Mouse (Mus musculus): ENCODE data around the gene Gnl2. TPM values are rescaled to one million over a fixed set of nuclear protein-coding genes. Genes with fewer than 3 reads are reported as not detected.
A peak's percentile ranks its signal among the peaks of the same experiment; 100 is the strongest.

The Gnl2 gene
- polyA plus RNA-seq, 1 experiment: 95.6 TPM

DNA sequence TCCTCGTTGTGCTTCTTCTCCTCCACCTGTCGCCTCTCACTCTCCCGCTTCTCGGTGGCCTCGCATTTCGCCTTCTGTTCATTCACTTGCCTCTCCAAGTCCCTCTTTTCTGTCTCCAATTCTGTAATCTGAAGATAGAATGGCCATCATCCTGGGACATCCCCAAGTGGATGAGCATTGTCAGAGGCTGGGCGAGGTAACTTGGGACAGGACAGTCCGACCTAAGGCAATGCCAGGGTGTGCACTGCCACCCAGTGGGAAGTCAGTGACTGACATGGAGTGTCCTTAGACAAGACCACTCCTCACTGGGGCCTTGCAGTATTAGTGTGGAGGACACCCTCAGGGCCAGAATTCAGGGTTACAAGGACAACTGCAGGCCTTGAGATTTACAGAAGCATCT is 42.6 kb downstream of the Gnl2 start:
- peak; percentile 84 for DNase-seq (ENCODE audit: low read depth)
- TF ChIP-seq CTCF (IDR thresholded peaks at IDR 0.05; ENCODE audit: borderline replicate concordance, extremely low read depth, insufficient read depth, insufficient read length): peak; percentile 83
- no peak for TF ChIP-seq POLR2A (IDR thresholded peaks at IDR 0.05; ENCODE audit: borderline replicate concordance, extremely low read depth, insufficient read depth, insufficient read length, poor library complexity, severe bottlenecking)

- TF ChIP-seq POLR2A (IDR thresholded peaks at IDR 0.05; ENCODE audit: borderline replicate concordance, extremely low read depth, insufficient read depth, insufficient read length, poor library complexity, severe bottlenecking) (no peak), CTCF (IDR thresholded peaks at IDR 0.05; ENCODE audit: borderline replicate concordance, extremely low read depth, insufficient read depth, insufficient read length) (no peak)
- no peak for DNase-seq (ENCODE audit: low read depth)
Measured at GRCm38 (mm10) chr4:125063829-125064228, 47.4 kb downstream of the Gnl2 start.

DNA sequence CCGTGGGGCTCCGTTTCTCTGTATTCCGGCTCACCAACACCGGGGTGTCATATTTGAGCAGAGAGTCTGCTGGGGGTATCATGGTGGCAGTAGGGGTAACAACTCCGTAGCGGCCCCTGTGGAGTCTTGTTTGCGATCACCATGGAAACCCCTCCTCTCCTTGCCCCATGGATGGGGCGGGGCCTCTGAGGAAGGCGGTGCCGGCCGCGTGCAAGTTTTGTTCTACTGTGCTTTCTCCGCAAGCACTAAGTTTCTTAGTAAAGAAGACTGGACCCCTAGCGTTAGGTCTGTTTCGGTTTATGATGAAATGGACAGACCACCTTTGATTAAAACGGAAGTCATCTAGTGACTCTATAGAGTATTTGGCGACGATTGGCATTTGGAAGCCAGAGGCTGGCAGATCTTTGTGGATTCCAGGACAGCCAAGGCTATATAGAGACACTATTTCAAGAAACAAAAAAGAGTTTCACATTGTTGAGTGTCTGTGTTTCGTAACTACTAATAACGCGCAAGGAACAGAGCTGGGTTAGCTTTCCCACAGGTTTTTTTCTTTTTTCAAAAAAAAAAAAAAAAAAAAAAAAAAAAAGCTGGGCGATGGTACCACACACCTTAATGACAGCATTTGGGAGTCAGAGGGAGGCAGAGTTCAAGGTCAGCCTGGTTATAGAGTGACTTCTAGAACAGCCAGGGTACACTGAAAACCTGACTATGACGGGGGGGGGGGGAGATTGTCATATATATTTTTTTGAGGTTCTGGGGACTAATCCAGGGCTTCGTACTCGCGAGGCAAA is 49.3 kb downstream of the Gnl2 start, which contains the start of gene Dnali1:
TSS of gene Dnali1 (minus strand) at position 187 of the 791 bp plus-strand sequence.
- TF ChIP-seq POLR2A (IDR thresholded peaks at IDR 0.05; ENCODE audit: borderline replicate concordance, extremely low read depth, insufficient read depth, insufficient read length, poor library complexity, severe bottlenecking) (no peak), CTCF (IDR thresholded peaks at IDR 0.05; ENCODE audit: borderline replicate concordance, extremely low read depth, insufficient read depth, insufficient read length) (no peak)

DNA sequence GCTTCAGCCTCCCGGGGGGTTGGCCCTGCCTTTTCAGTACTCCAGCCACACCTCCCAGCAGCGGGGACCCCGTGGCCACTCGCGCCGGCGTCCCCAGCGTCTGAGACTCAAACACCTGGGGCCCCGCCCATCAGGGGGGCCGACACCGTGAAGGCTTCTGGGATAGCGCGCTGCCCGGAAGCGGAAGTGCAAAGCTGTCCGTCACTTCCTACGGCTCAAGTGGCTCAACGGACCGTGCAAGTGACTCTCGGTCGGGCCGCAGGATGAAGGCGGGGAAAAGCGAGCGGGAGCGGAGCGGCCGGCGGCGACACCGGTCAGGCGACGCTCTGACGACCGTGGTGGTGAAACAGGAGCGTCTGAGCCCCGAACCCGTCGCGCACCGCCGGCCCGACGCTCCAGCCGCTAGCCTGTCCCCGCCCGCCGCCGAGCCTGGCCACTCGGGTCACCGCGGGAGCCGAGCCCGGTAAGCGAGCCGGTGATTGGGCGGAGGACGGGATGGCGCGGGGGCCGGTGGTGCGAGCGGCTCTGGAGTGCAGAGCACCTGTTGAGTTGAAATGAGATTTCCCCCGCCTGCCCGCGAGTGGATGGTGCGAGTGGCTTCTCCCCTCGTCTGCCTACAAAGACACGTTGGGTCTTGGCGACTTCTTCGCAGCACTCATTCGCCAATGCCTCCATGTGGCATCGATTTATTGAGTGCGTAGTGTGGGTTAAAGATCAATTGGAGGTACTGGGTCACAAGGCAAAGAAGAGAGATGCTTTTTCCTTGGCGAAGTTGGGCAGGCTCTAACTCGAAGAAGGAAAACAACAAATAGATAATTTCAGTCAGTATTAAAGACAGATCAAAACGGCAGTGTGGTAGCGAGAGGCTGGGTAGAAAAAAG is 50.3 kb downstream of the Gnl2 start, which contains the start of gene Snip1:
TSS of gene Snip1 (plus strand) at position 183 of the 881 bp plus-strand sequence.
- peak; percentile 97 for DNase-seq (ENCODE audit: low read depth)
- TF ChIP-seq CTCF (IDR thresholded peaks at IDR 0.05; ENCODE audit: borderline replicate concordance, extremely low read depth, insufficient read depth, insufficient read length) (no peak), POLR2A (IDR thresholded peaks at IDR 0.05; ENCODE audit: borderline replicate concordance, extremely low read depth, insufficient read depth, insufficient read length, poor library complexity, severe bottlenecking) (peak; percentile 88; the same call in 1 of the 2 replicates)

More for the DNA sequence above, 49.3 kb downstream of the Gnl2 start, which contains the start of gene Dnali1:
- DNase-seq (ENCODE audit: low read depth): peak; percentile 77

DNA sequence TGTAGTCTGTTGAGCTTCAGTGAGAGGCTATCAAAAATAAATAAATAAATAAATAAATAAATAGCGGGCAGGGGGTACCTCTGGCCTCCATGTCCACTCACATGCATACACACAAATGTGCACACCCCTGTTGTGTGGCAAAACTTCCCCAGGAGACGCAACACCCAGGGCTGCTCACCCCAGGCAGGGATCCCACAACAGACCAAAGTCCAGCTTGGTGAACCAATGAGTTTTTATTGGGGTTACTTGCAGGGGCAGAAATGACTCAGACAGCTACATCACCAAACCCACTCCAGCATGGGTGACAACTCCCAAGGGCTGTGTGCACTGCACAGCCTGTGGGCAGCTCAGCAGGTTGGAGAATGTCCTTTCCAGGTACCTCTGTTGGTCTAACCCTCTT is 61.3 kb downstream of the Gnl2 start:
- DNase-seq (ENCODE audit: low read depth): no peak
- TF ChIP-seq CTCF (IDR thresholded peaks at IDR 0.05; ENCODE audit: borderline replicate concordance, extremely low read depth, insufficient read depth, insufficient read length) (no peak), POLR2A (IDR thresholded peaks at IDR 0.05; ENCODE audit: borderline replicate concordance, extremely low read depth, insufficient read depth, insufficient read length, poor library complexity, severe bottlenecking) (no peak)

- no peak for DNase-seq (ENCODE audit: low read depth)
- TF ChIP-seq POLR2A (IDR thresholded peaks at IDR 0.05; ENCODE audit: borderline replicate concordance, extremely low read depth, insufficient read depth, insufficient read length, poor library complexity, severe bottlenecking): no peak
- TF ChIP-seq CTCF (IDR thresholded peaks at IDR 0.05; ENCODE audit: borderline replicate concordance, extremely low read depth, insufficient read depth, insufficient read length): no peak
Measured at GRCm38 (mm10) chr4:125078698-125079097, 62.3 kb downstream of the Gnl2 start.

DNA sequence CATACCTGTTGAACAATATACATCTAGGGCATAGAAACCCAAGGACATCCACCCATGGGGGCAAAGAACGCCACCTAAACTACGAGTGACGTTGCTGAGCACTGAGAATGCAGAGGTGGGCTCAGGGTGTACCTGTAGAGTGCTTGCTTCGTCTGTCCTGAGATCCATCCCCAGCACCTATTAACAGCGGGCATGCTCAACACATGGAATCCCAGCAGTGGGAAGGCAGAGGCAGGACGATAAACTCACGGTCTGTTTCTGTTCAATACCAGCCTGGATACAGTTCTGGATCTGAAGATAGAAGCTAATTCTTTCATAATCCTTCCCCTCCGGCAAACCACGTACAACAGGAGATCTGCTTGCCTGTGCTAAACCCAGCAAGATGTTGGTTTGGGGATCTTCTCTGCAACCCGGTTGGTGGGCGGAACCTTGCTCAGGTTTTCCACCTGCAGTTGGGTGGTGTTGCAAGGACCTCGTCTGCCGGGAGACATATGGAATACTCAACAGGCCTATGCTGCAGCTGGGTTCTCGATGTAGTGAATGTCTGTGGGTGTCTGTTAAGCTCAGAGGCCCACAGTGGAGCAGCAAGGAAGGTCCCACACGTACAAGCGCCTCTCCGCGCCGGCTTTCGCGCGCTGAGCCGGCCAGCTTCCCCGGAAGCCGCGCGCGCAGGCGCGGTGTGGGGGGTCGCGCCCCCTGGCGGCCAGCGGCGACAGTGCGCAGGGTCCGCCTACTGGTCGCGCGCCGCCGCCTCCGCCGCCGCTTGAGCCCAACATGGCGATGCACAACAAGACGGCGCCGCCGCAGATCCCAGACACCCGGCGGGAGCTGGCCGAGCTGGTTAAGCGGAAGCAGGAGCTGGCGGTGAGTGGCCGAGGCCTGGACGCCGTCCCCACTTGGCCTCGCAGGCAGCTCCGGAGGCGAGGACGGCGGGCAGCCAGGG is 68.3 kb downstream of the Gnl2 start, which contains the start of gene Meaf6:
TSS of gene Meaf6 (plus strand) at position 732 of the 943 bp plus-strand sequence.
- TF ChIP-seq CTCF (IDR thresholded peaks at IDR 0.05; ENCODE audit: borderline replicate concordance, extremely low read depth, insufficient read depth, insufficient read length) (peak; percentile 91), POLR2A (IDR thresholded peaks at IDR 0.05; ENCODE audit: borderline replicate concordance, extremely low read depth, insufficient read depth, insufficient read length, poor library complexity, severe bottlenecking) (peak; percentile 75)

DNA sequence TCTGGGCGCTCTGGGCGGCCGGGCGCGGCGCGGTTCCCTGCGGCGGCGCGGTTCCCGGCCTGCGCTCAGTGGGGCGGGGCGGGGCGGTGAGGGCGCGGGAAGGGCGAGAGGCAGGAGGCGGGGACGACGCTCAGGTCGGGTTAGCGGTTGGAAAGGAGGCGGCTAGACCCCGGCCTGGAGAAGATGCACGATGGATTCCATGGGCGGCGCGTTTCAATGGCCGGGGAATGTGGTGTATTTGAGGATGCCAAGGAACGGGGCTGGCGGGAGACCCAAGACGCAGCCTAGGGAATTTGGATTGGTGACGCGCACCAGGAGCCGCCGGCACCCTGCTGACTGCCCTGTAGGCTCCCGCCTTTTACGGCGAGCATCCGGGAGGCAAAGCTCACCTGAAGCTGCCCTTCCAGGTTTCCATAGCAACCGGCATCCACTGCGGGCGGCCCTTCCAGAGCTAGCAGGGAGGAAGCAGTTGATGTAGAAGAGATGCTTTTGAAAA is 69.0 kb downstream of the Gnl2 start:
- peak; percentile 91 for DNase-seq (ENCODE audit: low read depth)
- TF ChIP-seq CTCF (IDR thresholded peaks at IDR 0.05; ENCODE audit: borderline replicate concordance, extremely low read depth, insufficient read depth, insufficient read length): no peak
- TF ChIP-seq POLR2A (IDR thresholded peaks at IDR 0.05; ENCODE audit: borderline replicate concordance, extremely low read depth, insufficient read depth, insufficient read length, poor library complexity, severe bottlenecking): no peak

More for the DNA sequence above, 68.3 kb downstream of the Gnl2 start, which contains the start of gene Meaf6:
- peak; percentile 94 for DNase-seq (ENCODE audit: low read depth)

DNA sequence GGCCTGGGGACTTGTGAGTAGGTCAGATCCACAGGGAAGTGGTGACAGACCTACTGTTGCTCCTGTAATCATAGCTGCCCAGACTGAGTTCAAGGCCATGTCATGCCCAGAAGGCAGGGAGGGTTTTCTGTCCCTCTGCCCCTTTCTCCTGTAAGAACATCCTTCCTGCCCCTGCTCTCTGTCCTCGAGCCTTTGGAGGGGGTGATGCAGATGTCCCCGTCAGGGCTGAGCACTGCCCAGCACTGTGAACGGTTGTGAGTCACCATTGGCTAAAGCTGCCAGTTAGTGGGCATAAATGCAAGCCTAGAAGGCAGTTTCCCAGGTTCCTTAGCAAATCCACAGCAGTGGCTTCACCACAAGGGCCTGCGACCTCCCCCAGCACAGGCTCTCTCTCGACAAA is 76.6 kb downstream of the Gnl2 start:
- TF ChIP-seq CTCF (IDR thresholded peaks at IDR 0.05; ENCODE audit: borderline replicate concordance, extremely low read depth, insufficient read depth, insufficient read length) (no peak), POLR2A (IDR thresholded peaks at IDR 0.05; ENCODE audit: borderline replicate concordance, extremely low read depth, insufficient read depth, insufficient read length, poor library complexity, severe bottlenecking) (no peak)
- no peak for DNase-seq (ENCODE audit: low read depth)

- DNase-seq (ENCODE audit: low read depth): no peak
Measured at GRCm38 (mm10) chr4:125096066-125096465, 79.7 kb downstream of the Gnl2 start.

More at GRCm38 (mm10) chr4:125096066-125096465, 79.7 kb downstream of the Gnl2 start:
- TF ChIP-seq CTCF (IDR thresholded peaks at IDR 0.05; ENCODE audit: borderline replicate concordance, extremely low read depth, insufficient read depth, insufficient read length) (no peak), POLR2A (IDR thresholded peaks at IDR 0.05; ENCODE audit: borderline replicate concordance, extremely low read depth, insufficient read depth, insufficient read length, poor library complexity, severe bottlenecking) (no peak)
